Mouse (Mus musculus): ENCODE measurements at regions not wholly inside any gene's neighbourhood (a gene's known extent, or its start where the extent isn't known, plus 50 kb on each side); places are given as distances from the start of the nearest gene placed in this dataset.

GRCm38 (mm10) chr1:35429471-35429870 lies 579.7 kb downstream of the Plekhb2 start:
- TF ChIP-seq ZC3H11A (IDR thresholded peaks at IDR 0.05; ENCODE audit: borderline replicate concordance, low read depth, low read length) = no peak
- no peak for TF ChIP-seq MAFK (IDR thresholded peaks at IDR 0.05; ENCODE audit: insufficient read depth, low read depth, low read length)
- TF ChIP-seq ZNF384 (IDR thresholded peaks at IDR 0.05; ENCODE audit: low read depth, low read length) = no peak
